Mouse (Mus musculus) hindbrain, embryonic 11.5 days (tissue): ENCODE data around the gene Myrf. TPM values are rescaled to one million over a fixed set of nuclear protein-coding genes. Genes with fewer than 3 reads are reported as not detected.
A peak's percentile ranks its signal among the peaks of the same experiment; 100 is the strongest.

ENCODE experiments used
- ATAC-seq: fragments of 200-750 bp; cut with Nextera tagmentation; 2 replicates; pipeline ENCODE4 v1.8.0; 2017; ENCODE audit warnings: mild to moderate bottlenecking, moderate TSS enrichment, moderate library complexity; ENCODE audit not compliant: low FRiP score
- DNase-seq: peaks from one replicate; pipeline ENCODE4 v3.0.0-alpha.2; 2015; ENCODE audit warnings: low spot score
- H3K27ac ChIP-seq: fragments of 300-500 bp; sonication (generic); 2 replicates; pipeline ENCODE4 v1.5.1; 2014; ENCODE audit warnings: mild to moderate bottlenecking, low read depth, low read length
- H3K27me3 ChIP-seq: fragments of 300-500 bp; sonication (generic); 2 replicates; pipeline ENCODE4 v1.6.1; 2014; ENCODE audit warnings: mild to moderate bottlenecking, low read length, moderate library complexity, mixed read lengths; ENCODE audit not compliant: control insufficient read depth, insufficient read depth
- H3K36me3 ChIP-seq: fragments of 300-500 bp; sonication (generic); 2 replicates; pipeline ENCODE4 v1.6.1; 2014; ENCODE audit warnings: mild to moderate bottlenecking, low read length, moderate library complexity, mixed read lengths; ENCODE audit not compliant: control insufficient read depth, insufficient read depth
- H3K4me1 ChIP-seq: fragments of 300-500 bp; sonication (generic); replicated peaks from 2 replicates; pipeline ENCODE4 v1.6.1; 2014; ENCODE audit warnings: low read length, mixed read lengths; ENCODE audit not compliant: control insufficient read depth, insufficient read depth
- H3K4me2 ChIP-seq: fragments of 300-500 bp; sonication (generic); replicated peaks from 2 replicates; pipeline ENCODE4 v1.6.1; 2014; ENCODE audit warnings: mild to moderate bottlenecking, low read depth, low read length
- H3K4me3 ChIP-seq: fragments of 300-500 bp; sonication (generic); 2 replicates; pipeline ENCODE4 v1.5.1; 2014; ENCODE audit warnings: low read depth, low read length
- H3K9ac ChIP-seq: fragments of 300-500 bp; sonication (generic); 2 replicates; pipeline ENCODE4 v1.6.1; 2014; ENCODE audit warnings: low read depth, low read length
- H3K9me3 ChIP-seq: fragments of 300-500 bp; sonication (generic); 2 replicates; pipeline ENCODE4 v1.6.1; 2016; ENCODE audit warnings: low read length; ENCODE audit not compliant: control insufficient read depth
- WGBS: fragments of 180-500 bp; shearing (Covaris S2); extraction: QIAGEN DNeasy Blood & Tissue Kit; methylation state at CpG from one replicate; pipeline ENCODE4 v1.1.7; 2014; 5-methylcytosine and 5-hydroxymethylcytosine counted together
- polyA plus RNA-seq: library from polyadenylated mRNA; unstranded; fragments of >200 nt; fragmentation: Nextera tagmentation; extraction: Ambion mirVana; gene quantifications from 2 replicates; pipeline ENCODE4 v1.2.1, GENCODE M21; 2014

Gene Myrf
- 1.3 and 1.6 TPM in 2 replicates for polyA plus RNA-seq

- peak; percentile 82 for ATAC-seq
- peak within 1 kb of the TSS; percentile 83 for H3K4me2 ChIP-seq
- 14% methylated on average over 23 of the region's 43 CpGs for WGBS
- peaks cover 8% of the 10 kb centered on the region for H3K4me1 ChIP-seq
- H3K9ac ChIP-seq, result peak within 1 kb of the TSS; percentile 47
- no peaks in the 10 kb centered on the region for H3K36me3 ChIP-seq
- H3K9me3 ChIP-seq, result no peaks in the 10 kb centered on the region
- H3K27ac ChIP-seq, result no peak within 1 kb of the TSS
- H3K4me3 ChIP-seq, result peak within 1 kb of the TSS; percentile 41
- H3K27me3 ChIP-seq, result no peaks in the 10 kb centered on the region; the same call in 1 of the 2 replicates
- peak; percentile 90 for DNase-seq
Observed at GRCm38 (mm10) chr19:10240654-10241305, at the start of gene Myrf. Gene Myrf, minus strand, starts transcription at chr19:10240748.

GRCm38 (mm10) chr19:10289609-10290150, 49.1 kb upstream of the Myrf start:
- Histone ChIP-seq H3K27ac (no peak overlapping the region), H3K9me3 (no peaks in the 10 kb centered on the region), H3K4me3 (no peak overlapping the region), H3K27me3 (peaks cover 3% of the 10 kb centered on the region; the same call in 1 of the 2 replicates), H3K4me1 (peaks cover 6% of the 10 kb centered on the region; the same call in 1 of the 2 replicates), H3K36me3 (no peaks in the 10 kb centered on the region), H3K4me2 (no peak overlapping the region), H3K9ac (no peak overlapping the region)
- 72% methylated on average over 4 of the region's 4 CpGs for WGBS
- DNase-seq (no peak), ATAC-seq (no peak)

- H3K36me3 ChIP-seq, result no peaks in the 10 kb centered on the region
- H3K4me2 ChIP-seq, result no peak overlapping the region
- DNase-seq (no peak), ATAC-seq (no peak)
- no peak overlapping the region for H3K9ac ChIP-seq
- H3K27me3 ChIP-seq, result peaks cover 8% of the 10 kb centered on the region
- no peak overlapping the region for H3K27ac ChIP-seq
- H3K4me3 ChIP-seq, result no peak overlapping the region
- H3K9me3 ChIP-seq, result no peaks in the 10 kb centered on the region
- WGBS, result 90% methylated on average over 8 of the region's 8 CpGs
- H3K4me1 ChIP-seq, result 0 out of 2 replicates have a peak, but pooled peaks cover 2% of the 10 kb centered on the region
Observed at GRCm38 (mm10) chr19:10288125-10289040, 47.8 kb upstream of the Myrf start.

GRCm38 (mm10) chr19:10286458-10286872, 45.9 kb upstream of the Myrf start:
- Histone ChIP-seq H3K4me2 (no peak overlapping the region), H3K27ac (no peak overlapping the region), H3K27me3 (peaks cover 8% of the 10 kb centered on the region), H3K9me3 (no peaks in the 10 kb centered on the region), H3K36me3 (no peaks in the 10 kb centered on the region), H3K4me1 (0 out of 2 replicates have a peak, but pooled peaks cover 2% of the 10 kb centered on the region), H3K9ac (no peak overlapping the region), H3K4me3 (no peak overlapping the region)
- 82% methylated on average over 10 of the region's 10 CpGs for WGBS
- no peak for ATAC-seq
- no peak for DNase-seq

GRCm38 (mm10) chr19:10280771-10281540, 40.4 kb upstream of the Myrf start:
- ATAC-seq (no peak), DNase-seq (no peak)
- H3K4me3 ChIP-seq, result no peak overlapping the region
- H3K4me1 ChIP-seq, result peaks cover 12% of the 10 kb centered on the region
- H3K27me3 ChIP-seq, result peaks cover 41% of the 10 kb centered on the region
- 72% methylated on average over 14 of the region's 14 CpGs for WGBS
- no peak overlapping the region for H3K9ac ChIP-seq
- no peaks in the 10 kb centered on the region for H3K9me3 ChIP-seq
- H3K4me2 ChIP-seq, result no peak overlapping the region
- no peak overlapping the region for H3K27ac ChIP-seq
- H3K36me3 ChIP-seq, result no peaks in the 10 kb centered on the region

- Histone ChIP-seq H3K9me3 (no peaks in the 10 kb centered on the region), H3K9ac (no peak overlapping the region), H3K4me2 (no peak overlapping the region), H3K27ac (no peak overlapping the region), H3K36me3 (no peaks in the 10 kb centered on the region), H3K4me1 (peaks cover 12% of the 10 kb centered on the region), H3K27me3 (peaks cover 46% of the 10 kb centered on the region), H3K4me3 (no peak overlapping the region)
- 84% methylated on average over 9 of the region's 9 CpGs for WGBS
- DNase-seq (no peak), ATAC-seq (no peak)
Observed at GRCm38 (mm10) chr19:10279668-10280067, 39.1 kb upstream of the Myrf start.

GRCm38 (mm10) chr19:10278669-10279324, 38.2 kb upstream of the Myrf start:
- ATAC-seq, result no peak
- WGBS, result 27% methylated on average over 6 of the region's 6 CpGs

GRCm38 (mm10) chr19:10277759-10278158, 37.2 kb upstream of the Myrf start:
- WGBS, result 5% methylated on average over 5 of the region's 5 CpGs
- no peak overlapping the region for H3K9ac ChIP-seq
- no peak for DNase-seq

More at GRCm38 (mm10) chr19:10278669-10279324, 38.2 kb upstream of the Myrf start:
- H3K9ac ChIP-seq, result no peak overlapping the region
- no peaks in the 10 kb centered on the region for H3K9me3 ChIP-seq
- H3K4me2 ChIP-seq, result no peak overlapping the region
- peaks cover 42% of the 10 kb centered on the region for H3K27me3 ChIP-seq
- no peak overlapping the region for H3K4me3 ChIP-seq
- no peak for DNase-seq
- peaks cover 12% of the 10 kb centered on the region for H3K4me1 ChIP-seq
- no peak overlapping the region for H3K27ac ChIP-seq
- no peaks in the 10 kb centered on the region for H3K36me3 ChIP-seq

More at GRCm38 (mm10) chr19:10277759-10278158, 37.2 kb upstream of the Myrf start:
- Histone ChIP-seq H3K4me2 (0 out of 2 replicates have a peak overlapping the region, but pooled peaks have one; percentile 17), H3K4me1 (peaks cover 14% of the 10 kb centered on the region), H3K9me3 (no peaks in the 10 kb centered on the region), H3K27me3 (peaks cover 41% of the 10 kb centered on the region), H3K4me3 (no peak overlapping the region), H3K27ac (no peak overlapping the region), H3K36me3 (no peaks in the 10 kb centered on the region)
- peak; percentile 60 for ATAC-seq
